Mouse (Mus musculus): ENCODE results near the gene Alox12. TPM values are rescaled to one million over a fixed set of nuclear protein-coding genes. Genes with fewer than 3 reads are reported as not detected.
A peak's percentile ranks its signal among the peaks of the same experiment; 100 is the strongest.

The Alox12 gene
- polyA plus RNA-seq, 1 experiment from 2014 or later: 5.0 TPM

- Histone ChIP-seq H3K27ac (0 out of 2 replicates have a peak overlapping the region, but pooled peaks have one; percentile 1), H3K36me3 (peaks cover 12% of the 10 kb centered on the region), H3K9me3 (no peaks in the 10 kb centered on the region), H3K27me3 (ENCODE audit: insufficient read depth, poor library complexity, severe bottlenecking) (peaks cover 85% of the 10 kb centered on the region), H3K4me3 (peak overlapping the region; percentile 48), H3K4me1 (peaks cover 29% of the 10 kb centered on the region)
- 1% methylated on average over 46 of the region's 46 CpGs for WGBS
- no peak for DNase-seq (ENCODE audit: low spot score)
Observed at GRCm38 (mm10) chr11:70214191-70214855, 40.8 kb downstream of the Alox12 start.

DNA sequence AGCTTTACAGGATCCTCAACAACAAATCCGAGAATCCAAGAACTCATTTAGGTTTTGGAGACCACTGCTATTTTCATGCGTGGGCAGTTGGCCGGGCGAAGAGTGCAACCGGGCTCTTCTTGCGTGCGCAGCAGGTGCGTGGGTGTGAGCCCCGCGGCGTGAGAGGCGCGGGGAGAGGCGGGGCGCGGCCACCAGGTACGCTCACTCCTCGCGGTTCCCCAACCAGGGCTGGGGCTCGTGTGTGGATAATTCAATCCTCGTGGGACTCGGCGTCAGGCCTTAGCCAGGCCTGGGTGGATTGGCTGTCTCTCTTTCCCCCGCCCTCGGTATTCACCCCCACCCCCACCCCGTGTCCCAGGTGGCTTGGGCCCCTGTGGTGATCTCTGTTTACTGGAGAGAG is 41.4 kb downstream of the Alox12 start:
- 9% methylated on average over 26 of the region's 26 CpGs for WGBS
- no peak for DNase-seq (ENCODE audit: low spot score)
- H3K4me1 ChIP-seq: peaks cover 25% of the 10 kb centered on the region

DNA sequence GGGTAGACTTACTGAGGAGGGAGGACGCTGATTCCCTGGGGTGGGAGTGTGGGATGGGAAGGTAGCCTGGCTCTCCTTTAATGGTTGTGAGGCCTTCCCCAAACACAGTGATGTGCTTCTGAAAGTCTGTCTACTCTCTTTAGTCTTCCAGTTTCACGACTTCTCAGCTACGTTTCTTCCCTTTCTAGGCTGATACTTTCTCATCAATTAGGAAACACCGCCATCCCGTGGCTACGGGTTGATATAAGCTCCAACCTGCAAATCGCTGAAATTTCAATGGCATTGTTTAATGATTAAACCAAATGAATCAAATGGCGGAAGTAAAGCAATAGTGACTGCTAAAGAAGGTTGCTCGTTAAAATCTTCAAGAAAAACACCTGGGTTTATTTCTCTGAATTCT is 42.3 kb downstream of the Alox12 start:
- Histone ChIP-seq H3K4me1 (peaks cover 22% of the 10 kb centered on the region), H3K27ac (no peak overlapping the region), H3K4me3 (no peak overlapping the region), H3K27me3 (ENCODE audit: insufficient read depth, poor library complexity, severe bottlenecking) (peaks cover 71% of the 10 kb centered on the region), H3K9me3 (no peaks in the 10 kb centered on the region), H3K36me3 (peaks cover 12% of the 10 kb centered on the region)
- DNase-seq (ENCODE audit: low spot score): no peak
- 20% methylated on average over 9 of the region's 9 CpGs for WGBS

More for the DNA sequence above, 41.4 kb downstream of the Alox12 start:
- peaks cover 12% of the 10 kb centered on the region for H3K36me3 ChIP-seq
- H3K27me3 ChIP-seq (ENCODE audit: insufficient read depth, poor library complexity, severe bottlenecking): peaks cover 79% of the 10 kb centered on the region
- H3K27ac ChIP-seq: no peak overlapping the region
- peak overlapping the region; percentile 48 for H3K4me3 ChIP-seq
- H3K9me3 ChIP-seq: no peaks in the 10 kb centered on the region

DNA sequence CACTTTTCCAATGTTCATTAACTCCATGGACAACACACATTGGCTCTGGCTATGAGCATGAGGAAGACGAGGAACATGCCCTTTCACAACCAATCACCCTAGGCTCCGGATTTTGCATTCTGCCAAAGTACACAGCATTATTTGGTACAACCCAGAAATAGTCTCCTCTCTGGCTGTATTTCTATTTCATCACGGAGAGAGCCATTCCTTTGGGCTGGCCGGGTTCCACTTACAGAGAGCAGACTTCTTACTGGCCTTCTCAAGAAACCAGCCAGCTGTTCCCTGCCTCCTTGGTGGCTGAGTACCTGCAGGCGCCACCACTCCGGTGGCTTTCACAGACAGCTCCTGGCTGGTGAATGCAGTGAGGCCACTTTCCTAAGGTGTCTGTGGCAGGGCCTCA is 42.7 kb downstream of the Alox12 start, which contains the start of gene Slc16a11:
Gene Slc16a11 (plus strand): TSS at position 330 of the 400 bp plus-strand sequence.
- 61% methylated on average over 6 of the region's 6 CpGs for WGBS
- no peak for DNase-seq (ENCODE audit: low spot score)
- Histone ChIP-seq H3K27me3 (ENCODE audit: insufficient read depth, poor library complexity, severe bottlenecking) (peaks cover 66% of the 10 kb centered on the region), H3K4me1 (peaks cover 22% of the 10 kb centered on the region), H3K27ac (no peak within 1 kb of the TSS), H3K4me3 (no peak within 1 kb of the TSS; the same call in 1 of the 2 replicates), H3K9me3 (no peaks in the 10 kb centered on the region), H3K36me3 (peaks cover 9% of the 10 kb centered on the region)

DNA sequence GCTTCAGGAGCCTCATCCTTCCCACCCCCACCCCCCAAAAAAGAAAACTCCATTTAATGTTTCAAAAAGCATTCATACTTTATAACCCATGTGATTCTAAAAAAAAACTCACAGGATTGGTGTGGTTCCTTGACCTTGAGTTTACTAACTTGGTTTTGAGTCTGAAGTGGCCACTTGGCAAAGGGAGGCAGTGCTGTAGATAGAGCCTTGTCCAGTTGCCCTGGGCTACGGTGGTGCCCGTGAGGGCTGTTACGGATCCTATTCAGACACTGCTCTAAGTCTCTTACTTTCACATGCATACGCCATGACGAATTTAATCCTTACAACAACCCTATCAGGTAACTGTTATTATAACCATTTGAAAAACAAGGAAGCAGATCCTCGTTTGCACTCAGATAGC is 43.2 kb downstream of the Alox12 start:
- DNase-seq (ENCODE audit: low spot score): no peak
- WGBS: 71% methylated on average over 6 of the region's 6 CpGs
- H3K27me3 ChIP-seq (ENCODE audit: insufficient read depth, poor library complexity, severe bottlenecking): peaks cover 62% of the 10 kb centered on the region
- no peak overlapping the region for H3K4me3 ChIP-seq
- H3K36me3 ChIP-seq: 0 out of 2 replicates have a peak, but pooled peaks cover 5% of the 10 kb centered on the region
- H3K4me1 ChIP-seq: peaks cover 22% of the 10 kb centered on the region
- H3K9me3 ChIP-seq: no peaks in the 10 kb centered on the region
- H3K27ac ChIP-seq: no peak overlapping the region

GRCm38 (mm10) chr11:70210681-70211080 is 44.5 kb downstream of the Alox12 start:
- Histone ChIP-seq H3K27ac (no peak overlapping the region), H3K4me3 (no peak overlapping the region), H3K9me3 (no peaks in the 10 kb centered on the region), H3K27me3 (ENCODE audit: insufficient read depth, poor library complexity, severe bottlenecking) (peaks cover 57% of the 10 kb centered on the region), H3K4me1 (peaks cover 21% of the 10 kb centered on the region), H3K36me3 (no peaks in the 10 kb centered on the region)
- WGBS: 89% methylated on average over 2 of the region's 2 CpGs
- no peak for DNase-seq (ENCODE audit: low spot score)

DNA sequence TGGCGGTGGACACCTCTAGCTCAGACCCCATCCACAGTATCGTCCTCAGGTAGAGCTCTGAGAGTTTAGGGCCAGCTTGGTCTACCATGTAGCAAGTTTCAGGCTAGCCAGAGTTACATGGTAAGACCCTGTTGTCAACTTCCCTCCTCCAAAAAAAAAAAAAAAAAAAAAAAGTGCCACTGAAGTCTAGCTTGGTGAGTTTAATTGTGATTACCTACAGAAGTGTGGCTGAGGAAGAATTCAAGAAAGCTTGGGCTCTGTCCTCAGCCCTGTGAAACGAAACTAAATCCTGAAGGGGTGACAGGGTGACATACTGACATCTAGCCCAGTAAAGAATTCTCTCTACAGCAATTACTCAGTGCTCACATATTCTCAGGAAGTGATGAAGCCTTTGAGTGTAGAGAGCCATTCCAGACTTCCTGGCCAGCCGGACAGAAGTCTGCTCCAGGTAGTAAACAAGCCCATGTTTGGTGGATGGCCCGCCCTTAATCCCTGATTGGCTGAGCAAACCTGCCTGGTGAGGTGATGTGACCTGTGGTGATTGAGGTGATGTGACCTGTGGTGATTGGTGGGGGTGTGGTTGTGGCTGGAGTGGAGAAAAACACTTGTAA is 46.3 kb downstream of the Alox12 start:
- Histone ChIP-seq H3K27ac (no peak overlapping the region), H3K36me3 (no peaks in the 10 kb centered on the region), H3K27me3 (ENCODE audit: insufficient read depth, poor library complexity, severe bottlenecking) (peaks cover 53% of the 10 kb centered on the region), H3K4me1 (peaks cover 3% of the 10 kb centered on the region; the same call in 1 of the 2 replicates), H3K4me3 (no peak overlapping the region), H3K9me3 (no peaks in the 10 kb centered on the region)
- 65% methylated on average over 5 of the region's 5 CpGs for WGBS
- no peak for DNase-seq (ENCODE audit: low spot score)

DNA sequence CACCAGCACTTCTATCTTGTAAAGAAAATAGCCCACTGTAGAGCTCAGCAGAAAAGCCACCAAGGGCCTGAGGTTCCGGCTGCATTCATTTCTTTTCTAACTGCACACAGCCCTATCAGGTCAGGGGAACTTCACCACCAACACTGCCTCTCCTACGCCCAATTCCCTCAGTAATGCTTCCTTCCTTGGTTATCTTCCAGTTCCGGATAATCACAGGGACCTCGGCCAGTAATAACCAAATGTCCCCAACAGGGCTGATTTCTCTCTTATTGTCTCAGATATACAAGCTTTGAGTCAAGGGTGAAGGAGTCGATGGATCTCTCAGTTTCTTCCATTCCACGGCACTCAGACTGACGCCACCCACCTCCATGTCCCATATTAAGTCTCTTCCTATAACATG is 47.9 kb downstream of the Alox12 start:
- Histone ChIP-seq H3K27ac (no peak overlapping the region), H3K4me1 (no peaks in the 10 kb centered on the region), H3K27me3 (ENCODE audit: insufficient read depth, poor library complexity, severe bottlenecking) (peaks cover 47% of the 10 kb centered on the region), H3K9me3 (no peaks in the 10 kb centered on the region), H3K36me3 (no peaks in the 10 kb centered on the region), H3K4me3 (no peak overlapping the region)
- DNase-seq (ENCODE audit: low spot score): no peak
- 70% methylated on average over 7 of the region's 7 CpGs for WGBS

DNA sequence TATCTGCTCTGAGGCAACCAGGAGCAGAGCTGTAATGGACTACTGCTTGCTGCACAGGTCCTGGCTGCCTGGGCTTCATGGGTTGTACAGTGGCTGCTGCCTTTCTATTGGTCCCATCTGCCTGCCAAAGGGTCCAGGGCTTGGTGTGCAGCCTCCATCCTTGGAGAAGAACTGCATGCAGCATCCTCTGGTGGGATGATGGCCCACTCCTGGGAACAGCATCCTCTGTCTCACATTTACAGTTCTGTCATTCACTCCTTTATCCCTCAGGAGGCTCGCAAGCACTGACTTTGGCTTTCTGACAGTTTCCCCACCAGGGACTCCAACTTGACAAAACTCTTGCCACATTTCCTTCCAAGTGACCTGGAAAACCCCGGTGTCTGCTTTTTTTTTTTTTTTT is 48.4 kb downstream of the Alox12 start:
- Histone ChIP-seq H3K4me3 (no peak overlapping the region), H3K4me1 (no peaks in the 10 kb centered on the region), H3K27ac (no peak overlapping the region), H3K9me3 (no peaks in the 10 kb centered on the region), H3K27me3 (ENCODE audit: insufficient read depth, poor library complexity, severe bottlenecking) (peaks cover 43% of the 10 kb centered on the region; the same call in 1 of the 2 replicates), H3K36me3 (no peaks in the 10 kb centered on the region)
- 75% methylated on average over 2 of the region's 2 CpGs for WGBS
- no peak for DNase-seq (ENCODE audit: low spot score)

GRCm38 (mm10) chr11:70201691-70202090 is 53.5 kb downstream of the Alox12 start:
- Histone ChIP-seq H3K9me3 (no peaks in the 10 kb centered on the region), H3K27ac (no peak overlapping the region), H3K36me3 (no peaks in the 10 kb centered on the region), H3K27me3 (ENCODE audit: insufficient read depth, poor library complexity, severe bottlenecking) (peaks cover 35% of the 10 kb centered on the region; the same call in 1 of the 2 replicates), H3K4me1 (0 out of 2 replicates have a peak, but pooled peaks cover 3% of the 10 kb centered on the region), H3K4me3 (no peak overlapping the region)
- WGBS: 41% methylated on average over 5 of the region's 5 CpGs
- peak; percentile 90 for DNase-seq (ENCODE audit: low spot score)

DNA sequence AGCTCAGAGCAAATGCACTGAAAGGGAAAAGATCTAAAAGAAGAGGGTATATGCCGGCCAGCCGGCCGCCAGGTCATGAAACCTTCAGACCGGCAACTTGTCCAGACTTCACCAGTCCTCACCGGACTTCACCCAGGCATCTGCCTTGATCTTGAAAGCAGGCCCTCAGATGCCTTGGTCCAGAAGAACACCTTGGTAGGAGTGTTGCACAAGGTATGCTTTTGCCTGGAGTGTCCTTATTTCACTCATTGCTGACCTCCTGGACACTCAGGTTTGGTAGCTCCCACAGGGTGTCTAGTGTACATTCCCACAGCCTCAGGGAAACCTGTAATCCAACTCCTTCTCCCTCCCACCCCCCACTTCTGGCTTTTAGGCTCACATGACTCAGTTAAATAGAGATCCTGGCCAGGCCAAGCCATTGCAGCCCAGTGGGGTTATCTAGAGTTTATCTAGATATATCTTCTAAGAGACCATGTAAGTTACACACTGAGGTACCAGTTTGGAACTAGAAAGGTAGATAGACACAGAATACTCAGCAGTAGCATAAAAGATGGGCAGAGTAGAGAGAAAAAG is 55.0 kb downstream of the Alox12 start:
- 86% methylated on average over 5 of the region's 5 CpGs for WGBS
- H3K4me1 ChIP-seq: 0 out of 2 replicates have a peak, but pooled peaks cover 3% of the 10 kb centered on the region

GRCm38 (mm10) chr11:70199107-70199506 is 56.0 kb downstream of the Alox12 start:
- no peak overlapping the region for H3K27ac ChIP-seq
- no peak overlapping the region for H3K4me3 ChIP-seq
- no peaks in the 10 kb centered on the region for H3K36me3 ChIP-seq
- WGBS: 78% methylated on average over 8 of the region's 8 CpGs
- H3K4me1 ChIP-seq: 0 out of 2 replicates have a peak, but pooled peaks cover 3% of the 10 kb centered on the region
- H3K27me3 ChIP-seq (ENCODE audit: insufficient read depth, poor library complexity, severe bottlenecking): peaks cover 15% of the 10 kb centered on the region; the same call in 1 of the 2 replicates
- no peak for DNase-seq (ENCODE audit: low spot score)
- H3K9me3 ChIP-seq: no peaks in the 10 kb centered on the region

More for the DNA sequence above, 55.0 kb downstream of the Alox12 start:
- no peak for DNase-seq (ENCODE audit: low spot score)
- H3K36me3 ChIP-seq: no peaks in the 10 kb centered on the region
- peaks cover 23% of the 10 kb centered on the region; the same call in 1 of the 2 replicates for H3K27me3 ChIP-seq (ENCODE audit: insufficient read depth, poor library complexity, severe bottlenecking)
- H3K4me3 ChIP-seq: no peak overlapping the region
- H3K9me3 ChIP-seq: no peaks in the 10 kb centered on the region
- H3K27ac ChIP-seq: no peak overlapping the region

DNA sequence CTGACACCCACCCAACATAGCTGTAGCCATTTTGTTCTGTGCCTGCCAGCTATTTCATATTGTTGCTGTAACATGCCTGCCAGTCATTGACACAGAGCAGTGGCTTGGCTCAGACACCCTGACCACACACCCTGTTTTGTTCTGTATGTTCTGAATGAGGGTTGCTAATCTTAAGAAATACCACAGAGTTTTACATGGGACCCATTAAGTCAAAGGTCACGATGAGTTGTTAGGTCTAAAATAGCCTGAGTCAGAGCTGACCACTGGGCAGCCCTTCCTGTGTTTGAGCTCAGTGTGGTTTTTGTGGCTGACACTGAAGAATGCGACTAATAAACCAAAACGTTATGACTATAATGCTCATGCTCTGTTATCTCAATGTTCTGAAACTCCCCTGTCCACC is 56.8 kb downstream of the Alox12 start:
- Histone ChIP-seq H3K4me3 (no peak overlapping the region), H3K27me3 (ENCODE audit: insufficient read depth, poor library complexity, severe bottlenecking) (peaks cover 13% of the 10 kb centered on the region; the same call in 1 of the 2 replicates), H3K27ac (no peak overlapping the region), H3K36me3 (no peaks in the 10 kb centered on the region), H3K9me3 (no peaks in the 10 kb centered on the region), H3K4me1 (0 out of 2 replicates have a peak, but pooled peaks cover 3% of the 10 kb centered on the region)
- WGBS: 86% methylated on average over 3 of the region's 3 CpGs
- no peak for DNase-seq (ENCODE audit: low spot score)
